Mouse (Mus musculus) spleen, postnatal 4 days (tissue): Measurements from ENCODE around the gene Gm20917.
"Not testable (repeated sequence)": the region's sequence is repeated elsewhere in the genome, so short reads cannot be mapped to it uniquely, and the experiment has no call there.

Source experiments
- DNase-seq, 2 experiments: peaks; one replicate each; pipeline ENCODE4 v3.0.0; 2022; ENCODE audit warnings: low spot score in 2 of 2

The Gm20917 gene

DNA sequence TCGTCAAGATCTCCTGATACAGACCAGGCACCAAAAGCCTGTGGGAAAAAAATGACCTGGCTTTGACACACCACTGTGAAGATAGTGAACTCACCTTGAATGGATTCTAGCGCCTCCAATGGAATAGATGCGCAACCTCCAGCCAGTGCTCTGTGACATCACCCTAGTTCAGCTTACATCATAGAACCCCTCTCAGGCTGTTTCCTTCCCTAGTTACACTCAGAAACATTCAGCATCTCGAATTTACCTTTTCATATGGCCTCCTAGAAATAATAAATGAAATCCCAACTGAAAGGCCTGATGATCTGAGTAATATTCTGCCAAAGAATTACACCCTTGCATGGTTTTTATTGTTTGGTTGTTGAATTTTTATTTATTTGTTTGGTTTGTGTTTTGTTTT is at the start of gene Gm20917:
Gene Gm20917 (minus strand): TSS at position 101 of the 400 bp plus-strand sequence.
- DNase-seq = not testable (repeated sequence)
